Mouse (Mus musculus) urinary bladder, postnatal 10 days (tissue): Measurements from ENCODE around the gene Gpatch3.
A peak's percentile ranks its signal among the peaks of the same experiment; 100 is the strongest.

Experiments
- DNase-seq: peaks from one replicate; pipeline ENCODE4 v3.0.0; 2022; ENCODE audit warnings: low spot score

Gene Gpatch3

DNA sequence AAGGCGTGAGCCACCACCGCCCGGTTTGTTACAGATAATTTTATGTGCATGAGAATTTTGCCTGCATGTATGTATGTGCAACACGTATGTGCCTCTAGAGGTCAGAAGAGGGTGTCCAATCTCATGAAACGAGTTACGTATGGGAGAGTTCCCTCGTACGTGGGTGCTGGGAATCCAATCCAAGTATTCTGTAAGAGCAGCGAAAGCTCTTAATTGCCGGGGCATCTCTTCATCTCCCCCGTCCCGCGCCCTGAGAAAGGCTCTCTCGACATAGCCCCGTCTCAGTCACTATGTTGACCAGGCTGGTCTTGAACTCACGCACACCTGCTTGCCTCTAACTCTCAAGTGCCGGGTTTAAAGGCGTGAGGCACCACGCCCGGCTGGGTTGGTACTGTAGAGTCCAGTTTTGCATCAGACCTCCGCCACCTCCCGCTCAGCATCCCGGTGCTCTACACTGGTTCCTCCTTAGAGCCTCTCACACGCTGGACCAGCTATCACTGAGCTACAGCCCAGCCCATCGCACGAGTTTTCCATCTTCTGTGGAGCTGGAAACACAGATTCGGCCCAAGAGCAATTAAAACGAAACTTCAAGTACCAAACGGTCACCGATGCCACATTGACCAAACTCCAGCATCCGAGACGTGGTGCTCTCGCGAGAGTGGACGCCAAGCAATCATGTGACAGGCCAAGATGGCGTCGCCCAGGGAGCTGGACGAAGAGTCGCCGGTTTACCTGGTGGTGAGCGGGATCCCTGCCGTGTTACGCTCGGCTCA lies at the start of gene Gpatch3:
TSS of gene Gpatch3 (plus strand) at position 676 of the 773 bp plus-strand sequence.
- peak; percentile 78 for DNase-seq

DNA sequence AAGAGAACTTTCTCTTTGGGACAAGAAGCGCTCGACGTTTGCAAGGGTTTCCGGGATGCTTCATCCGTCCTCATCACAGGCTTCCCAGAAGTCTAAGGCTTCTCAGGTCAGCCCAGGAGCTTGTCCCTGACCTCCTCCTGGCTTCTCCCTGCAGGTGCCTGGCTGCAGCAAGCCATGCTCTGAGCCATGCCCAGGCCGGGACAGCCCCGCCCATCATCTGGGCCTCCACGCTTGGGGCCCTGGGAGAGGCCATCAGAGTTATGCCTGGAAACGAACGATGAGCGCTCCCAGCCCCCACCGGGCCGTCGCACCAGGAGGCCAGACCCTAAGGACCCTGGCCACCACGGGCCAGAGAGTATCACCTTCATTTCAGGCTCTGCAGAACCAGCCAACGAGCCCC lies 46.8 kb upstream of the Gpatch3 start:
- DNase-seq, result no peak

DNA sequence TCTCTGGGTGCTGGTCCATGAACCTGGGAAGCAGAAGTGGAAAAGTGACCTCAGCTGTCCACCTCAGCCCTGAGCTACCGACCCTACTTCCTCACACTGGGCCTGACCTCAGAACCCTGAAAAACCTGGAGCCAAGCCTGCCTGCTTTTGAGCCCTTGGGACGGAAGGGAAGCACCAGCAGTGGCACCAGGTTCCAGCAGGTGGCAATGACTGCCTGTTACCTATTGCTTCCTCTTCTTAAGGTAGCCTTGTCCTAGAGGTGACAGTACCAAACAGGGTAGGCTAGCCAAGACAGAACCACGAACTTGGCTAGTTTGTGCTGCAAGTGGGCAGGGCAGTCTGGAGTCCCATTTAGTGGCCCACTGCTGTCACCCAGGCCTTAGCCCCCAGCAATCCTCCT lies 41.8 kb upstream of the Gpatch3 start:
- no peak for DNase-seq

DNA sequence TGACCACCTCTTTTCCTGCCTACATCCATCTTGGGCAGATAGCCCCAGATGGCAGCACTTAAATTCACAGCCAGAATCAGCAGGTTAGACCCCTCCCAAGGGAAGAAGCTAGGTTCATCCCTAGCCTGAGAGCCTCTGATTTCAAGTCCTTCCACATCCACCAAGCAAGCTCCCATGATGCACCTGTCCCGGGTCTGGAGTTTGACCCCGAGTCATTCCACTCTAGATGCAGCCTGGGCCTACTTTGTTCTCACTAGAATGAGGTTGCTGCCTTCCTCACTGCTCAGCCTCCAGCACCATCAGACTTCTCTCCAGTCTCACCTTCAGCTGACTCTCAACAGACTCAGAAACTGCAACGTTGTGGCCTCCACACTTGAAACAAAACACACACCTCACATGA lies 38.5 kb upstream of the Gpatch3 start:
- DNase-seq, result no peak

DNA sequence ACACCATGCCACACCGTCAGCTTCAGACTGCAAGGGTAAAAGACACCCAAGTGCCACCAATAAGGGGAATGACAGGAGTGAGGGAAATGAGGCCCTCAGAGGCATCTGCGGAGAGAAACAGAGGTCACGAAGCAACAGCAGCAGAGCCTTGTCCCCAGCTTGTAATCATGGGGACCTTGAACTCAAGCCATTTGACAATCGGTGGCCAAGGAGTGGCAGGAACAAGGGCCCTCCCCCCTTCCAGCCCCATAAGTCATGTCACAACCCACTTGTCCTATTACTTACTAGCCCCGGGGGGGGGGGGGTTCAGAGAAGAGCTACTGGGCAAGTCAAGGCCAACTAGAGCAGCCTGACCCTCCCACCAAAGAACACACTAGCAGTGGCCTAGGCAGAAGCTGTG lies 37.9 kb upstream of the Gpatch3 start:
- no peak for DNase-seq

DNA sequence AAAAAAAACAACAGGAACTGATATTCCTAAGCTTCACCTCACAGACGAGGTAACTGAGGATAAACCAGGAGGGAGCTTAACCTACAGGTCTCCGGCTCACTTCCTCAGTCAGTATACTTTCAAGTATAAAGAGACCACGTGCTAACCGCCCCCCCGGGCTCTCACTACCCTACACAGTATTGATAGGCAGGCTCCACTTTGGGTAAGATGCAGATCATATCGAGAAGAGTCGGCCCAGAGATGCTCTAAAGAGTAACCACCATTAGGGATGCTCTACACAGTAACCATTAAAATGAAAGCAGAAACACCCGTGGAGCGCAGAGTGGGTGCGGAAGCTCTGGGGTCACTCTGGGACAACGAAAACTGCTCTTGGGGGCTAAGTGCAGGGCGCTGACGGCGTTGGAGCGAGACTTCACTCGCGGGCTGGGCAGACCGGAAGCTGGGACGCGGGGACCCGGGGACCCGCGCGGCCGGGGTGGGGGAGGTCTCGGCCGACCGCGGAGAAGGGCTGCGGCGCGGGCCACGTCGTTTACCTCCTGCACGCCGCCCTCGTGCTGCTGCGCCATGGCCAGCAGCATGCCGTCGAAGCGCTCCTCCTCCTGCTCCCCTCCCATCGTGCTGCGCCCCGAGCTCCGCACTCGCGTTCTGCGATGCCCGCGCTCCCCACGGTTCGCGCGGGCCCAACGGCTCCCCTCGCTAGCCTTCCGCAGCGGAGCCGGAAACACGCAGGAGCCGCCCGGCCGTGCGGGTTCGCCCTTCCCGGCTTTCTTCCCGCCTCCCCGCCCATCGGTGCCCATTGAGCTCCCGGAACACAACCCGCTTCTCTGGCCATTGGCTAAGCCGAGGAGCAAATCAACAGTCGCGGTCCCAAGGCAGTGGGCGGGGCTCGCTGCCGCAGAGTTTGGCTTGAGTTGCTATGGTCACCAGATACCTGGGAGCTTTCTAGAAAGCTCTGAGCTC lies 29.0 kb upstream of the Gpatch3 start, which contains the start of gene Nudc:
TSS of gene Nudc (minus strand) at position 725 of the 960 bp plus-strand sequence.
- peak; percentile 79 for DNase-seq

DNA sequence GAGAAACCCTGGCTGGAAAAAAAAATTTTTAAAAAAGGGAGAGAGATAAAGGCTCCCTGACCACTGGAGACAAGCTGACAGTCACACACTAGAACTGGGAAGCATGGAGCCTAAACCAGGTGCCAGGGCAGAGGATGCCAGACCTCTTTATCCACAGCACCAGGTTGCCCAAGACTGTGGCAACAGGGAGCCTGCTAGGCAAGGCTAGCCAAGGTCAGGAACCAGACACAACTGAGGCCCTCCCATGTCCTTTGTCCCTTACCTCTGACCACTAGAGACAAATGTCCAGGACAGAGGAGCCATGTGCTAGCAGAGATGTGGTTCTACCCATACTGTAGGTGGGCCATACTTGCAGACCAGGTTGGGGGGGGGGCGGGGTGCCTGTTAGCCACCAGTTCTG lies 22.5 kb upstream of the Gpatch3 start:
- DNase-seq, result no peak

DNA sequence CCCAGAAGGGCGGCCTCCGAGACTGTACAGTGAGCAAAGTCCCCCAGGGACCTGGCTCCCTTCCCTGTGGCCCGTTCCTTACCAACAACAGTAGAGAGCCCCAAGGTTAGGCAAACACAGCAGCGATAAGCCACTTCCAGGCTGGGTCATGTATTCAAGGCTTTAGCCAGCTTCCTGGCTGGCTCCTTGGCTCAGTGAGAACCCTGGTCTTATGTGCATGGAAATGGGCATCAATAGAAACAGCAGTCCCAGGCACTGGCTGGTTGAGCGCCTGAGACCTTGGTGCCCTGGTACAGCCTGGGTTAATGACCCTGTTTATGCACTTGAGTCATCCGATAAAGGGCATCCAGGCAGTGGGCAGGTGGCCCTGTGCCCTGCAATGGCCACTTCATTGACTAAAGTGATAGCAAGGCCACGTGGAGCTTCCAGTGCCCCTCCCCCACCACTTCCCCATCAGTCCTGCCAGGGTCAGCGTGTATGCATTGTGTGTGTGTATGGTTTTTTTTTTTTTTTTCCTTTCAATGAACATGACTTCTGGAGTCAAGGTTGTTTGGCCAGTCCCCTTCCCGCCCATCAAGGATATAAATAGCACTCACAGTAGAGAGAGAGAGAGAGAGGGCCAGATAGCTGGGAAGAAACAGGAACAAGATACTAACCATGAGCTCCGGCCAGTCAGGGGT lies 21.6 kb upstream of the Gpatch3 start, which contains the start of gene Nr0b2:
TSS of gene Nr0b2 (plus strand) at position 609 of the 680 bp plus-strand sequence.
- no peak for DNase-seq

DNA sequence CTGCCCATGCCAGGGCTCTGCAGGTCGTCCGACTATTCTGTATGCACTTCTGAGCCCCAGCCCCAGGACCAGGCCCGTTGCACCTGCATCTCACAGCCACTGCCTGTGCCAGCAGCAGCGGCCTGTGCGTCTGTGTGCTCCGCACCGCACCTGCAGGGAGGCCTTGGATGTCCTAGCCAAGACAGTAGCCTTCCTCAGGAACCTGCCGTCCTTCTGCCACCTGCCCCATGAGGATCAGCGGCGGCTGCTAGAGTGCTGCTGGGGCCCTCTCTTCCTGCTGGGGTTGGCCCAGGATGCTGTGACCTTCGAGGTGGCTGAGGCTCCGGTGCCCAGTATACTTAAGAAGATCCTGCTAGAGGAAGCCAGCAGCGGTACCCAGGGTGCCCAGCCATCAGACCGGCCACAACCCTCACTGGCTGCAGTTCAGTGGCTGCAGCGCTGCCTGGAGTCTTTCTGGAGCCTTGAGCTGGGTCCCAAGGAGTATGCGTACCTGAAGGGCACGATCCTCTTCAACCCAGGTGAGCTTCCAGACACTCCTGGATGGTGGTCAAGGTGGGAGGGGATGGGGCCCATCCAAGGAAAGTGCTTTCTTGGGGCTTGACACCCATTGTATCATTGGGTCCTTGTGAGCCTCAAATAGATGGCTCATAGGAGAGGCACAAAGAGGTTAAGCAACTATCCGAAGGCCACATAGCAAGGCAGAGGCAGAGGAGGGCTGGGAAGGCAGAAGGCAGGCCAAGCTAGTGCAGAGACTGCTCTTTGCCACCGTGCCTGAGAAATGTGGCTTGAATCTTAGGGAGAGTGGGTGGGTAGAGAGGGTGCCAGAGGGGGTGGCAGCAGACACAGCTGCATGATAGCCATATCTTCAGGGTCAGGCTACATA lies 20.9 kb upstream of the Gpatch3 start:
- DNase-seq, result no peak

DNA sequence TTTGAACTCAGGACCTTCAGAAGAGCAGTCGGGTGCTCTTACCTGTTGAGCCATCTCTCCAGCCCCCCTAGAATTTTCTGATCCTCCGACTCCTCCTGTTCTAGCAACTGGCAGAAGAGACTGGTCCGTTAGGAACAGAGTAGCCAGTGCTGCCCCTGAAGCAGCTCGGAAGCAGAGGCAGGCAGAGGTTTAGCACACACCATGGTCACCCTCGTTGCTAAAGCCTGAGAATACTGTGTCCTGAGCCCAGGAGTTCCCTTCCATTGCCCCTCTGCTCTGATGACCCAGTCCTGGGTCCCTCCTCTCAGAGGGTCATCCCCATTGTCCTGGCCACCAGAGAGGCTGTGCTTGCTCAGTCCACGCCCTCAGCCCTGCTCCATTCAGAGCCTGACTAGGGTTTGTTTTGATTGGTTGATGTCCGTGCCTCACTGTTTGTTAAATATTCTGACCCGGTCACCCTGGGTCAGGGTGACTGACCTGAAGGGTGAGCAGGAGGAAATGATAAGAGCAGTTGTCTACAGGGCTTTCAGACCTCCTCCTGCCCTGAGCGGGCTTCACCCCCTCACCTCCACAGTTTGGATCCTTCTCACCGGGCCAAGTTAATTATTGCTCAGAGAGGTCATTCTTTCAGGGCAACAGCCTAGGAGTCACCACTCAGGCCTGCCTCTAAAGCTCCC lies 17.4 kb upstream of the Gpatch3 start:
- DNase-seq, result no peak

DNA sequence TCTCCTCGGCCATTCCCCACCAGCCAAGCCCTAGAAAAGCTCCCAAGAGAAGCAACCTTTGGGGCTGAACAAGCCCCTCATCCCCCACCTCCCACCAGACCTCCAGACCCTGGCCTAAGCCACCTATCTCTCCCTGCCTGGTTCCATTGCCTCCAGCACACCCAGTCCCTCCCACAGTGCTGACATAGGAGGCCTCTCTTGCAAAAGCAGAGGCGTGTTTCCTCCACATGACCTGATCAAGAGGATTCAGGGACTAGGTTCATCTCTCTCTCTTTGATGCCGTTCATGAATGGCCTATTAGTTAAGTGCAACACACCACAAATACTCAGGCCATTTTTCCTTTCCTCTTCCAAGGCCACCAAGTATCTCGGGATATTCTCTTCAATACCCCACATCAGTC lies 14.7 kb upstream of the Gpatch3 start:
- no peak for DNase-seq

DNA sequence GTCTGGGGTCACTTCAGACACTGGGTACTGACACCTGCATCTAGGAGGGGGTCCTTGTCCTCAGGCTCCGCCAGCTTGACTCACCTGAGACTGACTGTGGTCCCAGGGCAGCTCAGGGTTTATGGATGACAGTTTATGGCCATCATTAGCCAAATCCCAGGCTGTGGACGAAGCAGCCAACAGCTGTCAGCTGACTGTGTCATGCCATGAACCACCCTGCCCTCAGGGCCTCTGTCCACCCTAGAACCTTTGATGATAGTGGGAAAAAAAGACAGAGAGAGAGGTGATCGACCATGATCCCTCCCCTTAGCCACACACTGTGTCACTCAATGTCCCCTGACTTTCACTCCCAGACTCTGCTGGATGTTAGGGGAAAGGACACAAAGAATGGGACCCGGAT lies 12.9 kb upstream of the Gpatch3 start:
- no peak for DNase-seq

DNA sequence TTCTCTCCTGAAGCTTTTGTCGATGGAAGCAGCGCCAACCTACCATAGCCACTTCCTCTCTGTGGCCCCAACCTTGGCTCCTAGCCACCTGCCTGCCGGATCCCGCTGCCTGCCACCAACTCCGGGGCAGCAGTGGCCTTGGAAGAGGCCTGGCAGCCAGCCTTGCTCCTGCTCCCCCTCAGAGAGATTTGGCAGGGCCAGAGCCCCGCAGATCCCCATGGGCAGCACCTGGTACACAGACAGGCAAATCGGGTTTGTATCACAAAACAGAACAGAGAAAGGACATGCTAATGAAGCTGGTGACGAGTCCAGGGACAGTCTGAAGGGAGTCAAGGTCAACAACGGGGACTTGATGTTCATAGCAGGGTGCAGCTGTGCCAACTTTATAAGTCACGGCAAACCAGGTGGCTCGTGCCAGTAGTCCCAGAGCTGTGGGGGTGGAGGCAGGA lies 11.4 kb upstream of the Gpatch3 start:
- DNase-seq, result no peak

DNA sequence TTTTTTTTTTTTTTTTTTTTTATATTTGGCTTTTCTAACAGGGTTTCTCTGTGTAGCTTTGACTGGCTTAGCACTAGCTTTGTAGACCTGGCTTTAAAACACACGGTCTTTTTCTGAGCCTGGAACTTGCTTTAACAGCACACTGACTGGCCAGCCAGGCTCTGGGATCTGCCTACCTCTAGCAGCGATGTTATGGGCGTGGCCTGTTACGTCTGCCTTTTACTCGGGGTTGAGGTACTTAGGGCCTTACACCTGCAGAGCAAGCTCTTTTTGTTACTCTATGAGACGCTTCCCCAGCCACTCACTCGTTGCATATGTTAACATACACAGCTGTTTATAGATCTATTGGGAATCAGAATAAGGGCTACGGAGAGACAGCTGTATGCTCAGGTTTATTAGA lies 7.3 kb upstream of the Gpatch3 start:
- DNase-seq, result no peak

DNA sequence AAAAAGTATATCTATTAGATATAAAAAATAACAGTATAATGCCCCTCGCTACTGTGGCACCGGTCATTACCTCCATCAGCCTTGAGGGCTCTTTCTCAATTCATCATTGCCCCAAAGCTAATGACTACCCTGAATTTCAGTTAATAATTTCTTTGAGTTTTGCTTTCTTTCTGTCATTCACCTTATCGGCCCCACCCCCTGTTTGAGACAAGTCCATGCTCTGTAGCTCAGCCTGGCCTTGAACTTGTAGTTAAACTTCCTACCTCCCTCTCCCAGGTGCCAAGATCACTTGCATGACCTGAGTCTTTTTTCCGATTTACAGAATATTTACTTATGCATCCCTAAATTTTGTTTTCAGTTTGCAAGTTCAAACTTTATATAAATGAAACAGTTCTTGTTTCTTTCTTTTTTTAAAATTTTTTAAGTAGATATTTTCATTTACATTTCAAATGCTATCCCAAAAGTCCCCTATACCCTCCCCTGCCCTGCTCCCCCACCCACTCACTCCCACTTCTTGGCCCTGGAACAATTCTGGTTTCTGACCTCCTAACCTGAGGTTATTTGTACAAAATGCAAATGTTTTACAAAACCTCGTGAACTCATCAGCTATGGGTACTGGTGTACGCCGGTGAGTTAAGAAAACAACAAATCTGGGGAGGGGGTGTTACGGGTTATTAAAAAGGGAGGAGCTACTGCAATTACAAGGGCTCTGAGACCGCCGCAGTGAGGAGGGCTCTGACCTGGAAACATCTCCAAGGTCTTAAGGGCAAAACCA lies 5.1 kb upstream of the Gpatch3 start:
- DNase-seq, result no peak

DNA sequence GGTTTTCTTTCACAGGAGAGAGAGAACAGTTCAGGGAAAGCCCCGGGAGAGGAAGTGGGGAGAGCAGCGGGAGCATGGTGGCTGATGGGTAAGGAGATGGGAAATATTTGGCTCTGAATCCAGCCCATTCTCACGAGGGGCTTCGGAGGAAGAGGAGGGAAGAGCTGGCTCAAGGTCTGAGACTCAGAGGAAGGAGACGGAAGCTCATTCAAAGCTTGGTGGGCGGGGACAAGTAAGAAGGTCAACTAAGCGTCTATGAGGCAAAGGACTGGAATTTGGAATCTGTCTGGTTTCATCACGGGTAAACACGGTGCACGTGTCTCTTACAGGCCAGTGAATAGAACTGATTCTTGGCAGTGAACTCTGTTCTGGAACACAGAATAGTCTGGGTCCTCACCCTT lies 4.5 kb upstream of the Gpatch3 start:
- DNase-seq, result no peak

DNA sequence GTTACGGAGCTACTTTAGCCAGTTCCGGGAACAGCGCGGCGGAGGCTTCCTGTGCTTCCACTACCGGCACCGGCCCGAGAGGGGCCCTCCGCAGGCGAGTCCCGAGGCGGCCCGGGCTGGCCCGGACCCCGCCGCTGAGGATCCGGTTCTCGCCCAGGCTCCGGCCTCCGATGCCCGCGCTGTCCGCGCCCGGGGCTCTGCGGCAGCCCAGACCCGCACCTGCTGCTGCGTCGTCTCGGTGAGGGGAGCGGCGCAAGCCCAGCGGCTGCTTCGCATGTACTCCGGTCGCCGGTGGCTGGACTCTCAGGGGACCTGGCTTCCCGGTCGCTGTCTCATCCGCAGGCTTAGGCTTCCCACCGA lies 278 bp downstream of the Gpatch3 start:
- no peak for DNase-seq

DNA sequence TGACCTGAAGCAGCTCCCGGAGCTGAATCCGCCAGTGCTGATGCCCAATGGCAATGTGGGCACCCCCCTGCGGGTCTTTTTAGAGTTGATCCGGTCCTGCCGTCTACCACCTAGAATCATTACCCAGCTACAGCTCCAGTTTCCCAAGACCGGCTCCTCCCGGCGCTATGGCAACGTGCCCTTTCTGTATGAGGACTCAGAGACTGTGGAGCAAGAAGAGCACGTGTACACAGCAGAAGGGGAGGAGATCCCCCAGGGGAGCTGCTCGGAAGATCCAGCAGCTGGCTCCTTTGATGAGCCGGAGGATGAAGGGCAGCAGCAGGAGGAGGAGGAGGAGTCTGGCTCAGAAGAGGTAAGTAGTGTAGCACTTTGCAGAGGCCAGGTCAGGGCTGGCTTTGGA lies 3.4 kb downstream of the Gpatch3 start:
- DNase-seq, result no peak

DNA sequence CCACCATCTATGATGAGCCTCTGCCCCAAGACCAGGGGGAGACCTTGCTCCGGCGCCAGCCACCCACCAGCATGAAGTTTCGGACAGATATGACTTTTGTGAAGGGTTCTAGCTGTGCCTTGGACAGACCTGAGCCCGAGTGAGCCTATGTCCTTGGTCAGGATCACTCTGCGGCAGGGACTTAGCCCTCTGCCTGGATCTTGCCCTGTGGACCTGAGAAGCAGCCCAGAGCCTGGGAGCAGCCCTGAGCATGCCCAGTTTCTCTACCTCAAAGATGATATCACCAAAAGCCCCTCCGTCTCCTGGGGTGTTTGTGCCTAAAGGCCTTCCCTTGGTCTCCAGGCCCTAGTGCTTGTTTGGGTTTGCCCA lies 9.1 kb downstream of the Gpatch3 start:
- DNase-seq, result no peak
